Mouse (Mus musculus) forebrain, embryonic 13.5 days (tissue): ENCODE measurements around the gene Retreg3. TPM values are rescaled to one million over a fixed set of nuclear protein-coding genes. Genes with fewer than 3 reads are reported as not detected.

Experiments used
- ATAC-seq: fragments of 200-750 bp; cut with Nextera tagmentation; 2 replicates; pipeline ENCODE4 v1.8.0; 2017
- H3K27ac ChIP-seq: fragments of 300-500 bp; sonication (generic); 2 replicates; pipeline ENCODE4 v1.5.1; 2015; ENCODE audit warnings: inconsistent platforms, mild to moderate bottlenecking, moderate library complexity
- H3K27me3 ChIP-seq: fragments of 300-500 bp; sonication (generic); 2 replicates; pipeline ENCODE4 v1.6.1; 2015; ENCODE audit warnings: mild to moderate bottlenecking, inconsistent platforms
- H3K36me3 ChIP-seq: fragments of 300-500 bp; sonication (generic); 2 replicates; pipeline ENCODE4 v1.6.1; 2015; ENCODE audit warnings: mild to moderate bottlenecking, inconsistent platforms; ENCODE audit not compliant: poor library complexity, severe bottlenecking
- H3K4me1 ChIP-seq: fragments of 300-500 bp; sonication (generic); 2 replicates; pipeline ENCODE4 v1.6.1; 2015; ENCODE audit warnings: inconsistent platforms
- H3K4me2 ChIP-seq: fragments of 300-500 bp; sonication (generic); 2 replicates; pipeline ENCODE4 v1.6.1; 2015; ENCODE audit warnings: inconsistent platforms, mild to moderate bottlenecking, moderate library complexity
- H3K4me3 ChIP-seq: fragments of 300-500 bp; sonication (generic); 2 replicates; pipeline ENCODE4 v1.5.1; 2015; ENCODE audit warnings: mild to moderate bottlenecking, inconsistent platforms
- H3K9ac ChIP-seq: fragments of 300-500 bp; sonication (generic); 2 replicates; pipeline ENCODE4 v1.6.1; 2015; ENCODE audit warnings: mild to moderate bottlenecking, inconsistent platforms
- H3K9me3 ChIP-seq: fragments of 300-500 bp; sonication (generic); replicated peaks from 2 replicates; pipeline ENCODE4 v1.6.1; 2016; ENCODE audit warnings: inconsistent platforms
- WGBS: fragments of 180-500 bp; shearing (Covaris S2); methylation state at CpG from one replicate; pipeline ENCODE4 v1.1.7; 2015; 5-methylcytosine and 5-hydroxymethylcytosine counted together
- polyA plus RNA-seq: library from polyadenylated mRNA; unstranded; fragments of >200 nt; fragmentation: Nextera tagmentation; extraction: Ambion mirVana; gene quantifications from 2 replicates; pipeline ENCODE4 v1.2.1, GENCODE M21; 2015

Gene Retreg3
- polyA plus RNA-seq, 1 experiment from 2014 or later, result 18.6 TPM

- no peaks in the 10 kb centered on the region for H3K27me3 ChIP-seq
- no peaks in the 10 kb centered on the region for H3K36me3 ChIP-seq
- H3K27ac ChIP-seq, result peak overlapping the region; percentile 35; the same call in 1 of the 2 replicates
- H3K9me3 ChIP-seq, result no peaks in the 10 kb centered on the region
- H3K4me3 ChIP-seq, result peak overlapping the region; percentile 26
- H3K9ac ChIP-seq, result peak overlapping the region; percentile 57; the same call in 1 of the 2 replicates
- WGBS, result 24% methylated on average over 19 of the region's 19 CpGs
- H3K4me1 ChIP-seq, result peaks cover 42% of the 10 kb centered on the region
- H3K4me2 ChIP-seq, result peak overlapping the region; percentile 56
- no peak for ATAC-seq
Measured at GRCm38 (mm10) chr11:101143338-101144225, 23.9 kb upstream of the Retreg3 start.

- ATAC-seq, result no peak
- Histone ChIP-seq H3K9me3 (no peaks in the 10 kb centered on the region), H3K36me3 (no peaks in the 10 kb centered on the region), H3K27me3 (no peaks in the 10 kb centered on the region), H3K9ac (no peak overlapping the region), H3K4me2 (no peak overlapping the region), H3K27ac (no peak overlapping the region), H3K4me1 (peaks cover 43% of the 10 kb centered on the region), H3K4me3 (no peak overlapping the region)
- 90% methylated on average over 10 of the region's 10 CpGs for WGBS
Measured at GRCm38 (mm10) chr11:101142215-101142967, 22.7 kb upstream of the Retreg3 start.

GRCm38 (mm10) chr11:101141088-101141487 lies 21.4 kb upstream of the Retreg3 start:
- Histone ChIP-seq H3K9ac (no peak overlapping the region), H3K36me3 (no peaks in the 10 kb centered on the region), H3K9me3 (no peaks in the 10 kb centered on the region), H3K4me2 (peak overlapping the region; percentile 59), H3K27me3 (no peaks in the 10 kb centered on the region), H3K4me1 (peaks cover 34% of the 10 kb centered on the region), H3K4me3 (no peak overlapping the region), H3K27ac (no peak overlapping the region)
- 72% methylated on average over 8 of the region's 8 CpGs for WGBS
- no peak for ATAC-seq

- peak; percentile 82 for ATAC-seq
- Histone ChIP-seq H3K27me3 (no peaks in the 10 kb centered on the region), H3K9ac (peak overlapping the region; percentile 60), H3K36me3 (no peaks in the 10 kb centered on the region), H3K4me3 (peak overlapping the region; percentile 36), H3K4me2 (peak overlapping the region; percentile 59), H3K4me1 (peaks cover 33% of the 10 kb centered on the region), H3K9me3 (no peaks in the 10 kb centered on the region), H3K27ac (peak overlapping the region; percentile 63)
- WGBS, result 33% methylated on average over 27 of the region's 27 CpGs
Measured at GRCm38 (mm10) chr11:101140164-101140819, 20.6 kb upstream of the Retreg3 start.

- peaks cover 29% of the 10 kb centered on the region for H3K4me1 ChIP-seq
- 20% methylated on average over 15 of the region's 15 CpGs for WGBS
- no peaks in the 10 kb centered on the region for H3K36me3 ChIP-seq
- H3K27ac ChIP-seq, result peak overlapping the region; percentile 6; the same call in 1 of the 2 replicates
- peak overlapping the region; percentile 45 for H3K4me2 ChIP-seq
- 0 out of 2 replicates have a peak, but pooled peaks have one; percentile 22 for ATAC-seq
- no peaks in the 10 kb centered on the region for H3K9me3 ChIP-seq
- H3K27me3 ChIP-seq, result no peaks in the 10 kb centered on the region
- no peak overlapping the region for H3K4me3 ChIP-seq
- H3K9ac ChIP-seq, result 0 out of 2 replicates have a peak overlapping the region, but pooled peaks have one; percentile 34
Measured at GRCm38 (mm10) chr11:101138536-101139181, 19.0 kb upstream of the Retreg3 start.

- Histone ChIP-seq H3K27ac (no peak overlapping the region), H3K36me3 (no peaks in the 10 kb centered on the region), H3K4me2 (no peak overlapping the region), H3K4me1 (peaks cover 26% of the 10 kb centered on the region), H3K9ac (no peak overlapping the region), H3K4me3 (no peak overlapping the region), H3K27me3 (no peaks in the 10 kb centered on the region), H3K9me3 (no peaks in the 10 kb centered on the region)
- ATAC-seq, result no peak
- 77% methylated on average over 7 of the region's 7 CpGs for WGBS
Measured at GRCm38 (mm10) chr11:101137000-101137399, 17.3 kb upstream of the Retreg3 start.

GRCm38 (mm10) chr11:101134217-101134865 lies 14.6 kb upstream of the Retreg3 start:
- Histone ChIP-seq H3K9ac (no peak overlapping the region), H3K27ac (no peak overlapping the region), H3K9me3 (0 out of 2 replicates have a peak, but pooled peaks cover 4% of the 10 kb centered on the region), H3K4me1 (peaks cover 6% of the 10 kb centered on the region; the same call in 1 of the 2 replicates), H3K4me3 (no peak overlapping the region), H3K4me2 (no peak overlapping the region), H3K27me3 (no peaks in the 10 kb centered on the region), H3K36me3 (no peaks in the 10 kb centered on the region)
- no peak for ATAC-seq
- 80% methylated on average over 13 of the region's 13 CpGs for WGBS

- H3K36me3 ChIP-seq, result no peaks in the 10 kb centered on the region
- no peaks in the 10 kb centered on the region for H3K4me1 ChIP-seq
- H3K4me3 ChIP-seq, result no peak overlapping the region
- H3K9ac ChIP-seq, result no peak overlapping the region
- no peak for ATAC-seq
- H3K27ac ChIP-seq, result no peak overlapping the region
- WGBS, result 86% methylated on average over 12 of the region's 12 CpGs
- 0 out of 2 replicates have a peak, but pooled peaks cover 4% of the 10 kb centered on the region for H3K9me3 ChIP-seq
- H3K4me2 ChIP-seq, result no peak overlapping the region
- no peaks in the 10 kb centered on the region for H3K27me3 ChIP-seq
Measured at GRCm38 (mm10) chr11:101133037-101133436, 13.3 kb upstream of the Retreg3 start.

GRCm38 (mm10) chr11:101131701-101132100 lies 12.0 kb upstream of the Retreg3 start:
- Histone ChIP-seq H3K4me2 (no peak overlapping the region), H3K4me3 (no peak overlapping the region), H3K4me1 (no peaks in the 10 kb centered on the region), H3K27me3 (no peaks in the 10 kb centered on the region), H3K9me3 (peaks cover 4% of the 10 kb centered on the region; the same call in 1 of the 2 replicates), H3K9ac (no peak overlapping the region), H3K36me3 (peaks cover 7% of the 10 kb centered on the region), H3K27ac (no peak overlapping the region)
- no peak for ATAC-seq
- WGBS, result 87% methylated on average over 6 of the region's 6 CpGs

- Histone ChIP-seq H3K4me2 (no peak overlapping the region), H3K9me3 (peaks cover 4% of the 10 kb centered on the region; the same call in 1 of the 2 replicates), H3K36me3 (peaks cover 12% of the 10 kb centered on the region), H3K27ac (no peak overlapping the region), H3K27me3 (no peaks in the 10 kb centered on the region), H3K9ac (no peak overlapping the region), H3K4me1 (no peaks in the 10 kb centered on the region), H3K4me3 (no peak overlapping the region)
- WGBS, result 87% methylated on average over 2 of the region's 2 CpGs
- no peak for ATAC-seq
Measured at GRCm38 (mm10) chr11:101131187-101131586, 11.5 kb upstream of the Retreg3 start.
